Comparison of ENCODE assay signal across 13 mouse cellular contexts in the genomic region with DNA sequence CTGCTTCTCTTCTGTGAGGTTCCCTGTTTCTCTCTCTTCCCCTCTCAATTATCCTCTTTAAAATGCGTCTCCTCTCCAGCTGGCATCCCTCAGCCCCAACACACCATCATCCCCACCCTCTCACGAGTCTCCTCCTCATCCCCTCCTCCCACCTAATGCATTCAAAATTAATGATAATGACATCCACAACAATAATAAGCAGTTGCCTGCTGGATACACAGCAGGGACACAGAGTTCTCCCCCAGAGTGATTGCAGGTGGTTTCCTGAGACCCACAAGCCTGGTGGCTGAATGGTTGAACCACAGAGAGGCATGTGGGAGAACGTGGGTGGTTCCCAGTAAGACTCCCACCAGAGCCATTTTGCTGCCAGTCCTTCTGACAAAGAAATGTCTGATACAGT.
DNase-seq lines count a peak whose midpoint lies in the region; ATAC-seq and TF ChIP-seq lines count a peak whose summit lies in the region.
"Had no signal": no experiment of that assay in that cellular context is flagged by ENCODE, and none has a peak within 500 bp of the region (broad histone marks: within the 10 kb centered on the region; RNA-seq: fewer than 3 reads in every experiment).

No protein-coding gene starts in this region.

- ATAC-seq in forebrain, postnatal 0 days: peak; percentile 75
- ATAC-seq in liver, postnatal 0 days: no peak

- no peaks in the 10 kb centered on the region for H3K36me3 ChIP-seq in embryonic facial prominence, embryonic 10.5 days (replicated peaks)
- H3K36me3 ChIP-seq in forebrain, postnatal 0 days (ENCODE audit: insufficient read depth): no peaks in the 10 kb centered on the region
- no peaks in the 10 kb centered on the region for H3K36me3 ChIP-seq in liver, postnatal 0 days (replicated peaks; ENCODE audit: insufficient read depth, low read length)
- H3K36me3 ChIP-seq: embryonic facial prominence, embryonic 12.5 days; limb, embryonic 15.5 days had no signal

- H3K9me3 ChIP-seq in embryonic facial prominence, embryonic 10.5 days: no peaks in the 10 kb centered on the region
- H3K9me3 ChIP-seq in forebrain, postnatal 0 days (ENCODE audit: low read length): no peaks in the 10 kb centered on the region
- no peaks in the 10 kb centered on the region for H3K9me3 ChIP-seq in liver, postnatal 0 days (ENCODE audit: low read length)
- H3K9me3 ChIP-seq: embryonic facial prominence, embryonic 12.5 days; limb, embryonic 15.5 days had no signal

- H3K4me2 ChIP-seq in forebrain, postnatal 0 days (ENCODE audit: low read depth): no peak overlapping the region
- no peak overlapping the region for H3K4me2 ChIP-seq in liver, postnatal 0 days (ENCODE audit: low read depth, low read length)
- H3K4me2 ChIP-seq: embryonic facial prominence, embryonic 12.5 days; heart, embryonic 11.5 days; limb, embryonic 15.5 days had no signal

- TF ChIP-seq CTCF in forebrain, postnatal 0 days (IDR thresholded peaks at IDR 0.05; ENCODE audit: low read depth): no peak
- no peak for TF ChIP-seq CTCF in liver, postnatal 0 days (IDR thresholded peaks at IDR 0.05; ENCODE audit: low read depth)

- H3K27me3 ChIP-seq in embryonic facial prominence, embryonic 10.5 days (replicated peaks; ENCODE audit: low read depth, poor library complexity, severe bottlenecking): no peaks in the 10 kb centered on the region
- H3K27me3 ChIP-seq in forebrain, postnatal 0 days (ENCODE audit: insufficient read depth, low read length): no peaks in the 10 kb centered on the region
- H3K27me3 ChIP-seq in liver, postnatal 0 days (ENCODE audit: insufficient read depth, low read length): no peaks in the 10 kb centered on the region
- H3K27me3 ChIP-seq: embryonic facial prominence, embryonic 12.5 days; limb, embryonic 15.5 days had no signal

- H3K4me3 ChIP-seq in embryonic facial prominence, embryonic 10.5 days: no peak overlapping the region
- H3K4me3 ChIP-seq in forebrain, postnatal 0 days (ENCODE audit: low read depth, low read length): no peak overlapping the region
- no peak overlapping the region for H3K4me3 ChIP-seq in liver, postnatal 0 days (ENCODE audit: low read depth, low read length)
- H3K4me3 ChIP-seq: embryonic facial prominence, embryonic 12.5 days; limb, embryonic 15.5 days had no signal

- WGBS in embryonic facial prominence, embryonic 10.5 days: 42% methylated on average over 3 of the region's 3 CpGs
- WGBS in forebrain, postnatal 0 days: 26% methylated on average over 3 of the region's 3 CpGs
- WGBS in liver, postnatal 0 days (ENCODE audit: insufficient replicate concordance): 56% methylated on average over 3 of the region's 3 CpGs

- peak overlapping the region; percentile 35; the same call in 1 of the 2 replicates for H3K27ac ChIP-seq in embryonic facial prominence, embryonic 10.5 days (replicated peaks)
- no peak overlapping the region for H3K27ac ChIP-seq in forebrain, postnatal 0 days (ENCODE audit: low read depth, low read length)
- no peak overlapping the region for H3K27ac ChIP-seq in liver, postnatal 0 days (ENCODE audit: low read depth)
- H3K27ac ChIP-seq: embryonic facial prominence, embryonic 12.5 days; limb, embryonic 15.5 days had no signal

- peak; percentile 26 to 54 for DNase-seq in kidney, postnatal 4 days
- no peak for DNase-seq in kidney, postnatal 25 days
- no peak for DNase-seq in embryonic facial prominence, embryonic 10.5 days (ENCODE audit: low spot score)
- DNase-seq in forebrain, postnatal 0 days: peak; percentile 20
- DNase-seq in layer of hippocampus, adult 9-11 months: peak; percentile 82
- DNase-seq in liver, postnatal 0 days: no peak
- no peak for DNase-seq in embryo, embryonic 9.5 days (ENCODE audit: extremely low spot score)
- no peak for DNase-seq in right cerebral cortex, adult 2 months (ENCODE audit: low spot score in 2 of 2)
- DNase-seq: lung, postnatal 14 days; right cerebral cortex, postnatal 14 days had no signal

- peaks cover 13% of the 10 kb centered on the region for H3K4me1 ChIP-seq in embryonic facial prominence, embryonic 10.5 days
- H3K4me1 ChIP-seq in forebrain, postnatal 0 days (ENCODE audit: insufficient read depth): no peaks in the 10 kb centered on the region
- no peaks in the 10 kb centered on the region for H3K4me1 ChIP-seq in liver, postnatal 0 days (ENCODE audit: insufficient read depth)

- H3K9ac ChIP-seq in forebrain, postnatal 0 days: no peak overlapping the region
- no peak overlapping the region for H3K9ac ChIP-seq in liver, postnatal 0 days (replicated peaks)
- H3K9ac ChIP-seq: embryonic facial prominence, embryonic 12.5 days; limb, embryonic 15.5 days had no signal

- TF ChIP-seq EP300 in liver, postnatal 0 days (IDR thresholded peaks at IDR 0.05; ENCODE audit: low read depth): no peak

Comparison
In these comparisons a context has a peak if more than half of its experiments do, and no peak if none do; other contexts are left out.
1. DNase-seq: peak in kidney, postnatal 4 days (2 of 2), forebrain, postnatal 0 days (single experiment) and layer of hippocampus, adult 9-11 months (single experiment); none in kidney, postnatal 25 days (0 of 2), embryonic facial prominence, embryonic 10.5 days (single experiment), liver, postnatal 0 days (single experiment), embryo, embryonic 9.5 days (single experiment) and right cerebral cortex, adult 2 months (0 of 2).